Mouse (Mus musculus): ENCODE data around the gene Efna2.

DNA sequence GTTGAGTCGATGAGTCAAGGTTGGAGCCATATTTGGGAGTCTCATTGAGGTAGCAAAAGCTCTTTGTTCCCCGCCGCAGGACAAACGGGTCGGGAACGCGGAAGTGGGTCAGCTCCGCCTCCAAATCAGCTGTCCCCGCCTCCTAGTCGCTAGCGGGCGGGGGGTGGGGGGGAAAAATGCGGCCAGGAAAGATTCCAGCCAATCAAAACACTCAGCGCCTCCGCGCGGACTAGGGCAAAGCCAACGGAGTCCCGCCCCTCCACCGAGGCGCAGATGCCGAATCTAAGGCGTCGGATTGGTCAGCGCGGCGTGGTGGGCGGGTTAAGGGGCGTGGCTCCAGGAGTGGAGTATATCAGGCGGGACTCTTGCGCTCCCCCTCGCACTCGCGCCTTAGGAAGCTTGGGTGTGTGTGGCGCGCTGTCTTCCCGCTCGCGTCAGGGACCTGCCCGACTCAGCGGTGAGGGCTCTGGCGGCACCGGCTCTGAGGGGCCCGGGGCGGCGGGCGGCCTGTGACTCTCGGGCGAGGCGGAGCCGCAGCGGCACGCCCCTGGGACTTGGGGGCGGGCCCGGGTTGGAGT is 11.7 kb upstream of the Efna2 start:
- TF ChIP-seq GATA1 (IDR thresholded peaks at IDR 0.05; ENCODE audit: low read length) = no peak
- TF ChIP-seq TAL1 (IDR thresholded peaks at IDR 0.05; ENCODE audit: low read length) = no peak
